Mouse (Mus musculus) intestine, postnatal 0 days (tissue): ENCODE results near the gene Lancl3. TPM values are rescaled to one million over a fixed set of nuclear protein-coding genes. Genes with fewer than 3 reads are reported as not detected.

ENCODE experiments used
- ATAC-seq: fragments of 200-750 bp; cut with Nextera tagmentation; 2 replicates; pipeline ENCODE4 v1.8.0; 2017; ENCODE audit warnings: mild to moderate bottlenecking, moderate TSS enrichment, moderate library complexity
- H3K27ac ChIP-seq: fragments of 300-500 bp; sonication (generic); 2 replicates; pipeline ENCODE4 v1.5.1; 2014; ENCODE audit warnings: mild to moderate bottlenecking, low read depth, low read length, moderate library complexity
- H3K27me3 ChIP-seq: fragments of 300-500 bp; sonication (generic); replicated peaks from 2 replicates; pipeline ENCODE4 v1.6.1; 2014; ENCODE audit warnings: low read length, mixed read lengths; ENCODE audit not compliant: control insufficient read depth, insufficient read depth
- H3K36me3 ChIP-seq: fragments of 300-500 bp; sonication (generic); 2 replicates; pipeline ENCODE4 v1.6.1; 2014; ENCODE audit warnings: mild to moderate bottlenecking, moderate library complexity; ENCODE audit not compliant: control insufficient read depth, insufficient read depth
- H3K4me1 ChIP-seq: fragments of 300-500 bp; sonication (generic); replicated peaks from 2 replicates; pipeline ENCODE4 v1.6.1; 2014; ENCODE audit warnings: antibody characterized with exemption, low read length, mixed read lengths; ENCODE audit not compliant: control insufficient read depth, insufficient read depth
- H3K4me2 ChIP-seq: fragments of 300-500 bp; sonication (generic); replicated peaks from 2 replicates; pipeline ENCODE4 v1.6.1; 2014; ENCODE audit warnings: low read depth, mild to moderate bottlenecking, moderate library complexity
- H3K4me3 ChIP-seq: fragments of 300-500 bp; sonication (generic); 2 replicates; pipeline ENCODE4 v1.5.1; 2014; ENCODE audit warnings: low read depth, low read length
- H3K9ac ChIP-seq: fragments of 300-500 bp; sonication (generic); 2 replicates; pipeline ENCODE4 v1.6.1; 2014; ENCODE audit warnings: mild to moderate bottlenecking, low read depth, low read length
- H3K9me3 ChIP-seq: fragments of 300-500 bp; sonication (generic); 2 replicates; pipeline ENCODE4 v1.6.1; 2016; ENCODE audit warnings: mixed run types; ENCODE audit not compliant: control insufficient read depth
- CTCF ChIP-seq: sonication (generic); IDR thresholded peaks from 2 replicates; pipeline ENCODE4 v1.5.1; 2016; ENCODE audit warnings: low read depth, mild to moderate bottlenecking, control low read depth, antibody characterized with exemption, moderate library complexity
- WGBS: fragments of 180-500 bp; shearing (Covaris S2); extraction: QIAGEN DNeasy Blood & Tissue Kit; methylation state at CpG from one replicate; pipeline ENCODE4 v1.1.7; 2014; 5-methylcytosine and 5-hydroxymethylcytosine counted together
- polyA plus RNA-seq: library from polyadenylated mRNA; unstranded; fragments of >200 nt; fragmentation: Nextera tagmentation; extraction: Ambion mirVana; gene quantifications from 2 replicates; pipeline ENCODE4 v1.2.1, GENCODE M21; 2015

The Lancl3 gene
- polyA plus RNA-seq, 1 experiment from 2014 or later, result 0.46 TPM

DNA sequence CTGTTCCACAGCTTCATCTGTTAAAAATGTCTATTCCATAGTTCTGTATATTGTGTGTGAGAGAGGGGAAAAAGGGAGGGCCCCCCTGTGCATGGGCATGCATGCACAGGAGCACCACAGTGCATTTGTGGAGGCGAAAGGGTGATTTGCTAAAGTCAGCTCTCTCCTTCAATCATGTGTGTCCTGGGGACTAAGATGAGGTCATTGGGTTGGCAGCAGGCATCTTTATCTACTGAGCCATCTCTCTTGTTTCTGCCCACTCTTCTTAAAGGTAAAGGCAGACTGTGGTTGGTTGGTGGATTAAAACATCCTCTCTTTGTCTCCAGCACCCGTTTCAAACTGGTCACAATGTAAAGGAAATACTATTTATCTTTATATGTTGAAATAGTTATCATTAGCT, 27.4 kb downstream of the Lancl3 start:
- TF ChIP-seq CTCF, result no peak
- H3K4me2 ChIP-seq, result no peak overlapping the region
- H3K36me3 ChIP-seq, result no peaks in the 10 kb centered on the region
- no peak overlapping the region for H3K9ac ChIP-seq
- no peak overlapping the region for H3K4me3 ChIP-seq
- H3K27ac ChIP-seq, result no peak overlapping the region
- no peak for ATAC-seq
- H3K9me3 ChIP-seq, result no peaks in the 10 kb centered on the region
- no peaks in the 10 kb centered on the region for H3K27me3 ChIP-seq
- no peaks in the 10 kb centered on the region for H3K4me1 ChIP-seq
- WGBS, result 59% methylated on average over 2 of the region's 2 CpGs

DNA sequence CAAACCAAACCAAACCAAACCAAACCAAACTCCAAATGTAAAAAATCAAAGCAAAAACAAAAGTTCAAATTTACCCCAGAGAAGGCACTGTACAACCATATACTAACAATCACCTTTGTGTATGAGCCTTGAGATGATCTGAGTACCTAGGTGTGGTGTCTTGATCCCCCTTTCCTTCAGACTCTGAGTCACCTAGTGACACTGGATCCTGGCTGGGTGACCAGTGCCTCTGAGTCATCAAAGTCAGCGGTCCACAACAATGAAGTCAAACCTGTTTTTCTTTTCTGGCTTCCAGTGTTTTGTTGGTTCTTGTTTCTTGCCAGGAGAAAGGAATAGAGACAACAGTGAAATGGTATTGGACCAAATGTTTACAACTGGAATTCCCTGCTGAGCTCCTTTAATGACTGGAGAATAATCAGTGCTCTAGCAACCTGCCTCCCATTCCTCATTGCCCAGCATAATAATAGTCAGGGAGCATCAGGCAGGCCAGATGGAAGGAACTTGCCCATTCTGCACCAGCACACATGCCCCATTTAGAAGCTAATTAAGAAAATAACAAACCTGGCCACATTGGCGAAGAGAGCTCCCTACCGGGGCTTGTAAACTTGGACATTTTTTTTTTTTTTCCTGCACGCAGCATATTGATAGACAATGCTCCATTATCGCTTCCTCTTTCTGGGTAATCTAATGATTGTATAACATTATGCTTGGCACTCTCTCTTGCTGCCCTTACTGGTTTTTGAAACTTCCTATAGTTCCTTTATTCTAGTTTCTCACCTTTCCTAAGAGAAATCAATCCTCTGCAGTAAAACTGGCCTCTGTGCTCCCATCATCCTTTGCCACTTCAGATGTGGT, 41.3 kb downstream of the Lancl3 start:
- no peak overlapping the region for H3K4me3 ChIP-seq
- H3K9me3 ChIP-seq, result no peaks in the 10 kb centered on the region
- H3K9ac ChIP-seq, result no peak overlapping the region
- no peaks in the 10 kb centered on the region for H3K27me3 ChIP-seq
- 77% methylated on average over 5 of the region's 5 CpGs for WGBS
- no peaks in the 10 kb centered on the region for H3K36me3 ChIP-seq
- no peak overlapping the region for H3K27ac ChIP-seq
- no peak overlapping the region for H3K4me2 ChIP-seq
- no peak for TF ChIP-seq CTCF
- ATAC-seq, result no peak
- H3K4me1 ChIP-seq, result no peaks in the 10 kb centered on the region

DNA sequence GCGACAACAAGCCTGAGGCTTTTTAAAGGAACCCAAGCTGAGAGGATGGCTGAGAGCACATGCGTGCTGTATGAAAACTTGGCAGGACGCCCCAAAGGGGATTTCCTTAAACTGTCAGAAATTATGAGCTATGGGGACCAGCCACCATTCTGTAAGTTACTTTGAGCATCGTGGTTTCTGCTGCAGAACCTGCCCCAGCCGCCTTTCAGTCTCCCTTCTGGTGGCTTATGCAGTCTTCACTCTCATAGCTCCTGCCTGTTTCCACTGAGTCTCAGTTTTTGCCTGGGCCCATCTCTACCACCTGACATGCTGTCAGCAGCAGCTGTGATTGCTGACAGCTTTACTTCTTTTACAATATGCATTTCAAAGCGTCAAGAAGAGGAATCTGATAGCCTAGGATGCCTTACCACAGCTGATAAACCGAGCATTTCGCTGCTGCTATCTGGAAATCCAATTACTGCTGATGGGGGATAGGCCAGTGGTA, 43.7 kb downstream of the Lancl3 start:
- TF ChIP-seq CTCF, result no peak
- no peaks in the 10 kb centered on the region for H3K27me3 ChIP-seq
- no peak for ATAC-seq
- 54% methylated on average over 8 of the region's 8 CpGs for WGBS
- H3K36me3 ChIP-seq, result no peaks in the 10 kb centered on the region
- no peaks in the 10 kb centered on the region for H3K9me3 ChIP-seq
- no peak overlapping the region for H3K4me2 ChIP-seq
- no peak overlapping the region for H3K4me3 ChIP-seq
- H3K27ac ChIP-seq, result no peak overlapping the region
- H3K9ac ChIP-seq, result no peak overlapping the region
- H3K4me1 ChIP-seq, result no peaks in the 10 kb centered on the region

DNA sequence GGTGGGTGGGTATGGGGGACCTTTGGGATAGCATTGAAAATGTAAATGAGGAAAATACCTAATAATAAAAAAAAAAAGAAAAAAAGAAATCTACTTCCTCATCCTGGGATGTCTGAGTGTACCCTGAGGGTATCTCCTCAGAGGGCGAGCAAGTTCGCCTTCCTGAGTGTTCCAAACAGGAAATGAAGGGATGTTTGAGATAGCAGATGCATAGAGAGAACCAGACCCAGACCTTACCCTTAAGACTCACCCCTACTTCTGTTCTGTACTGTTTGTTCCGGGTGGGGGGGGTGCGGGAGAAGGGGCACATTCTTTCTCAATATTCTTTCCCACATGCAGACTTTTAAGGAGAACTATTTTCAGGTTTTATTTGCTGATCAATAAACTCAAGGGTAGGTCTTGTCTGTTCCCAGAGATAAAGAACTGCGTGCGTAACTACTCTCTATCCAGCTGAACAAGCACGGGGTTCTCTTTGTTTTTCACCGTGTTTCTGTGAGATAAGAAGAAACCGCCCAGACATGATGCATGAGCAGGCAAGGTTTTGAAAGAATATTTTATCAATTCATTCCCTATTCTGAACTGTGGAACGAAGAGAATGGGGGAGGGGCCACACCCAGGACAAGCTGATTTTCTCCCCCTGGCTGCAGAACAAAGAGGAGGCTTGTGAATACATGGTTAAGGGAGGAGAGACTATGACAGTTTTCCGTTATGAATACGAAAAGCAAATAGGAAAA, 45.1 kb downstream of the Lancl3 start:
- Histone ChIP-seq H3K9me3 (no peaks in the 10 kb centered on the region), H3K36me3 (no peaks in the 10 kb centered on the region), H3K4me2 (no peak overlapping the region), H3K4me3 (no peak overlapping the region), H3K27me3 (no peaks in the 10 kb centered on the region), H3K27ac (no peak overlapping the region), H3K9ac (no peak overlapping the region), H3K4me1 (no peaks in the 10 kb centered on the region)
- no peak for TF ChIP-seq CTCF
- WGBS, result 54% methylated on average over 12 of the region's 12 CpGs
- ATAC-seq, result peak; percentile 78

DNA sequence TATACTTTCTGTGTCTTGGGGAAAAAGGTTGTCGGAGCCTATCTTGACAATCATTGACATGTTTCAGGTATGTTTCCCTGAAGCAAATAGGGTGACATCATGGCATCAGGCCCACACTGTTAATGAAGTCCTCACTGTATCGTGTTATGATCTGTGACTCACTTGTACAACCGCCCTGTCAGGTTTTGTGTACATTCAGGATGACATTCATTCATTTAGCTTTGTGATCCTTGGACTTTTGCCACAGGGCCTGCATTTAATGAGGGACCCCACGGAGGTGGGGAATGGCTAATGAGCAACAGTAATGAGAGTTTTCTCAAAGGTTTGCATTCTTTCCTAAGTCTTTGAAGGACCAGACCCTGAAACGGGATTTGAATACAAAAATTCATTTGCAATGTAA, 49.2 kb downstream of the Lancl3 start:
- 41% methylated on average over 5 of the region's 5 CpGs for WGBS

DNA sequence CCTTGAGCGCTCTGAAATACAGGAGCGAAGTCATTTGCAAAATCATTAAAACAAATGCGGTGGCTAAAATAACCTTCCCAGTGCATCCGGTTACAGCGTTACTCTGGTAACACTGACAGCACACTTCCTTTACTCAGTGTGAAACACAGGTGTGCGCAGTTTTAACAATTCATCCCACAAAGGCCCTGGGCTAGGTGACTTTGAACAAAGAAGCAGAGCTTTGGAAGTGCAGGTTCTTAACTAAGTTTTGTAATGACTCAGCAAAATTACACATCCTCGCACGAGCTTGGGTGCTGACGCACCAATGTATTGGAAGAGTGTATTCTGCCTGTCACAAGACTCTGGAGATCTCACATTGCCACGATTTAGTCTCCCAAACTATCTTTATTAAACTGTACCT, 54.3 kb downstream of the Lancl3 start:
- no peak overlapping the region for H3K27ac ChIP-seq
- no peak overlapping the region for H3K4me3 ChIP-seq
- ATAC-seq, result no peak
- H3K9me3 ChIP-seq, result no peaks in the 10 kb centered on the region
- no peaks in the 10 kb centered on the region for H3K27me3 ChIP-seq
- no peaks in the 10 kb centered on the region for H3K36me3 ChIP-seq
- WGBS, result 79% methylated on average over 10 of the region's 10 CpGs
- H3K4me2 ChIP-seq, result no peak overlapping the region
- no peak for TF ChIP-seq CTCF
- no peak overlapping the region for H3K9ac ChIP-seq
- no peaks in the 10 kb centered on the region for H3K4me1 ChIP-seq

More for the DNA sequence above, 49.2 kb downstream of the Lancl3 start:
- ATAC-seq, result peak; percentile 91
- no peaks in the 10 kb centered on the region for H3K36me3 ChIP-seq
- H3K4me3 ChIP-seq, result no peak overlapping the region
- H3K9me3 ChIP-seq, result no peaks in the 10 kb centered on the region
- no peaks in the 10 kb centered on the region for H3K4me1 ChIP-seq
- H3K27ac ChIP-seq, result no peak overlapping the region
- H3K9ac ChIP-seq, result no peak overlapping the region
- no peak overlapping the region for H3K4me2 ChIP-seq
- no peak for TF ChIP-seq CTCF
- no peaks in the 10 kb centered on the region for H3K27me3 ChIP-seq
